Mouse (Mus musculus) ovary, postnatal 10 days (tissue): Measurements from ENCODE around the gene Ormdl1.
"Not testable (repeated sequence)": the region's sequence is repeated elsewhere in the genome, so short reads cannot be mapped to it uniquely, and the experiment has no call there.

Experiments used
- DNase-seq: peaks from one replicate; pipeline ENCODE4 v3.0.0; 2022; ENCODE audit warnings: low spot score

Ormdl1 gene

GRCm38 (mm10) chr1:53296581-53297383, at the start of gene Ormdl1, which contains the start of the genes Pms1 and Gm28778:
Ormdl1 (plus strand) TSS chr1:53297095.
Pms1 (minus strand) TSS chr1:53297018.
Gm28778 (plus strand) TSS chr1:53297111.
- peak; percentile 93 for DNase-seq

- not testable (repeated sequence) for DNase-seq
Observed at GRCm38 (mm10) chr1:53264958-53265612, 31.8 kb upstream of the Ormdl1 start.

GRCm38 (mm10) chr1:53269901-53270300, 27.0 kb upstream of the Ormdl1 start:
- DNase-seq = no peak

- DNase-seq = no peak
Observed at GRCm38 (mm10) chr1:53272646-53273045, 24.2 kb upstream of the Ormdl1 start.

- DNase-seq = no peak
Observed at GRCm38 (mm10) chr1:53291197-53291596, 5.7 kb upstream of the Ormdl1 start.

GRCm38 (mm10) chr1:53300506-53300905, 3.6 kb downstream of the Ormdl1 start:
- DNase-seq = no peak

- DNase-seq = peak; percentile 68
Observed at GRCm38 (mm10) chr1:53312989-53313967, 16.4 kb downstream of the Ormdl1 start, which contains the start of gene Osgepl1. Osgepl1 (plus strand) TSS chr1:53313624.

GRCm38 (mm10) chr1:53321662-53322344, 24.9 kb downstream of the Ormdl1 start:
- DNase-seq = no peak

- DNase-seq = no peak
Observed at GRCm38 (mm10) chr1:53323254-53323653, 26.4 kb downstream of the Ormdl1 start.

GRCm38 (mm10) chr1:53324277-53324676, 27.4 kb downstream of the Ormdl1 start:
- no peak for DNase-seq

- no peak for DNase-seq
Observed at GRCm38 (mm10) chr1:53324827-53325494, 28.1 kb downstream of the Ormdl1 start.

GRCm38 (mm10) chr1:53333527-53333926, 36.6 kb downstream of the Ormdl1 start:
- not testable (repeated sequence) for DNase-seq

GRCm38 (mm10) chr1:53335465-53335864, 38.6 kb downstream of the Ormdl1 start:
- no peak for DNase-seq

GRCm38 (mm10) chr1:53337403-53337802, 40.5 kb downstream of the Ormdl1 start:
- not testable (repeated sequence) for DNase-seq

- no peak for DNase-seq
Observed at GRCm38 (mm10) chr1:53341071-53341470, 44.2 kb downstream of the Ormdl1 start.

- peak; percentile 94 for DNase-seq
Observed at GRCm38 (mm10) chr1:53352327-53353261, 55.7 kb downstream of the Ormdl1 start, which contains the start of the genes Asdurf, Gm28551 and Asnsd1. Asdurf (minus strand) TSS chr1:53352619. Gm28551 (minus strand) TSS chr1:53352667. Asnsd1 (minus strand) TSS chr1:53352752.

GRCm38 (mm10) chr1:53358988-53359387, 62.1 kb downstream of the Ormdl1 start:
- DNase-seq = no peak
